Mouse (Mus musculus) liver (tissue): ENCODE data around the gene Psd4.

Experiments used
- DNase-seq: peaks from one replicate; pipeline ENCODE4 v3.0.0-alpha.2; 2020; ENCODE audit warnings: mixed read lengths

Psd4 gene

GRCm38 (mm10) chr2:24367030-24367894 is at the start of gene Psd4:
Gene Psd4 (plus strand): TSS chr2:24367580.
- DNase-seq: peak; percentile 77

- no peak for DNase-seq
Observed at GRCm38 (mm10) chr2:24317919-24318598, 49.3 kb upstream of the Psd4 start.

- peak; percentile 17 for DNase-seq
Observed at GRCm38 (mm10) chr2:24335333-24335732, 32.0 kb upstream of the Psd4 start.

GRCm38 (mm10) chr2:24336545-24336944 is 30.8 kb upstream of the Psd4 start, which contains the start of gene Il1rn:
Gene Il1rn (plus strand): TSS chr2:24336853.
- DNase-seq: no peak

- no peak for DNase-seq
Observed at GRCm38 (mm10) chr2:24341395-24341885, 25.9 kb upstream of the Psd4 start.

- no peak for DNase-seq
Observed at GRCm38 (mm10) chr2:24344619-24345018, 22.8 kb upstream of the Psd4 start.

- no peak for DNase-seq
Observed at GRCm38 (mm10) chr2:24345056-24345455, 22.3 kb upstream of the Psd4 start.

GRCm38 (mm10) chr2:24347926-24348325 is 19.5 kb upstream of the Psd4 start:
- DNase-seq: no peak

- peak; percentile 9 for DNase-seq
Observed at GRCm38 (mm10) chr2:24351159-24351558, 16.2 kb upstream of the Psd4 start.

- no peak for DNase-seq
Observed at GRCm38 (mm10) chr2:24353042-24353441, 14.3 kb upstream of the Psd4 start.

GRCm38 (mm10) chr2:24357642-24358041 is 9.7 kb upstream of the Psd4 start:
- no peak for DNase-seq

GRCm38 (mm10) chr2:24359347-24359746 is 8.0 kb upstream of the Psd4 start:
- no peak for DNase-seq

- DNase-seq: no peak
Observed at GRCm38 (mm10) chr2:24363818-24364217, 3.6 kb upstream of the Psd4 start.

GRCm38 (mm10) chr2:24366214-24366975 is 985 bp upstream of the Psd4 start:
- no peak for DNase-seq

GRCm38 (mm10) chr2:24367895-24368261 is 498 bp downstream of the Psd4 start:
- DNase-seq: no peak

GRCm38 (mm10) chr2:24378747-24379450 is 11.5 kb downstream of the Psd4 start:
- peak; percentile 29 for DNase-seq

GRCm38 (mm10) chr2:24382456-24383230 is 15.3 kb downstream of the Psd4 start:
- no peak for DNase-seq

GRCm38 (mm10) chr2:24383636-24384035 is 16.3 kb downstream of the Psd4 start:
- no peak for DNase-seq

- no peak for DNase-seq
Observed at GRCm38 (mm10) chr2:24384393-24384792, 17.0 kb downstream of the Psd4 start.

- DNase-seq: peak; percentile 85
Observed at GRCm38 (mm10) chr2:24385111-24385961, 18.0 kb downstream of the Psd4 start.
